Mouse (Mus musculus) heart, embryonic 12.5 days (tissue): ENCODE data around the gene Gm17334. TPM values are rescaled to one million over a fixed set of nuclear protein-coding genes. Genes with fewer than 3 reads are reported as not detected.
"Not testable (repeated sequence)": the region's sequence is repeated elsewhere in the genome, so short reads cannot be mapped to it uniquely, and the experiment has no call there.

Source experiments
- ATAC-seq: fragments of 200-750 bp; cut with Nextera tagmentation; 2 replicates; pipeline ENCODE4 v1.8.0; 2017; ENCODE audit warnings: moderate TSS enrichment, moderate library complexity; ENCODE audit not compliant: insufficient number of reproducible peaks, low FRiP score
- H3K27ac ChIP-seq: fragments of 300-500 bp; sonication (generic); 2 replicates; pipeline ENCODE4 v1.5.1; 2016; ENCODE audit warnings: mild to moderate bottlenecking, moderate library complexity; ENCODE audit not compliant: poor library complexity, severe bottlenecking
- H3K27me3 ChIP-seq: fragments of 300-500 bp; sonication (generic); replicated peaks from 2 replicates; pipeline ENCODE4 v1.6.1; 2016; ENCODE audit warnings: mild to moderate bottlenecking, moderate library complexity
- H3K36me3 ChIP-seq: fragments of 300-500 bp; sonication (generic); 2 replicates; pipeline ENCODE4 v1.6.1; 2016; ENCODE audit warnings: mild to moderate bottlenecking, moderate library complexity
- H3K4me1 ChIP-seq: fragments of 300-500 bp; sonication (generic); replicated peaks from 2 replicates; pipeline ENCODE4 v1.6.1; 2016; ENCODE audit warnings: mild to moderate bottlenecking
- H3K4me2 ChIP-seq: fragments of 300-500 bp; sonication (generic); 2 replicates; pipeline ENCODE4 v1.6.1; 2016; ENCODE audit warnings: mild to moderate bottlenecking, moderate library complexity
- H3K4me3 ChIP-seq: fragments of 300-500 bp; sonication (generic); 2 replicates; pipeline ENCODE4 v1.5.1; 2016; ENCODE audit warnings: mild to moderate bottlenecking
- H3K9ac ChIP-seq: fragments of 300-500 bp; sonication (generic); 2 replicates; pipeline ENCODE4 v1.6.1; 2016; ENCODE audit warnings: mild to moderate bottlenecking, moderate library complexity
- H3K9me3 ChIP-seq: fragments of 300-500 bp; sonication (generic); replicated peaks from 2 replicates; pipeline ENCODE4 v1.6.1; 2016; ENCODE audit warnings: mild to moderate bottlenecking, moderate library complexity
- WGBS: fragments of 180-500 bp; shearing (Covaris S2); methylation state at CpG from one replicate; pipeline ENCODE4 v1.1.7; 2016; 5-methylcytosine and 5-hydroxymethylcytosine counted together
- polyA plus RNA-seq: library from polyadenylated mRNA; unstranded; fragments of >200 nt; fragmentation: Nextera tagmentation; extraction: Ambion mirVana; gene quantifications from 2 replicates; pipeline ENCODE4 v1.2.1, GENCODE M21; 2016

Gene Gm17334
- polyA plus RNA-seq, 1 experiment from 2014 or later, result not detected

DNA sequence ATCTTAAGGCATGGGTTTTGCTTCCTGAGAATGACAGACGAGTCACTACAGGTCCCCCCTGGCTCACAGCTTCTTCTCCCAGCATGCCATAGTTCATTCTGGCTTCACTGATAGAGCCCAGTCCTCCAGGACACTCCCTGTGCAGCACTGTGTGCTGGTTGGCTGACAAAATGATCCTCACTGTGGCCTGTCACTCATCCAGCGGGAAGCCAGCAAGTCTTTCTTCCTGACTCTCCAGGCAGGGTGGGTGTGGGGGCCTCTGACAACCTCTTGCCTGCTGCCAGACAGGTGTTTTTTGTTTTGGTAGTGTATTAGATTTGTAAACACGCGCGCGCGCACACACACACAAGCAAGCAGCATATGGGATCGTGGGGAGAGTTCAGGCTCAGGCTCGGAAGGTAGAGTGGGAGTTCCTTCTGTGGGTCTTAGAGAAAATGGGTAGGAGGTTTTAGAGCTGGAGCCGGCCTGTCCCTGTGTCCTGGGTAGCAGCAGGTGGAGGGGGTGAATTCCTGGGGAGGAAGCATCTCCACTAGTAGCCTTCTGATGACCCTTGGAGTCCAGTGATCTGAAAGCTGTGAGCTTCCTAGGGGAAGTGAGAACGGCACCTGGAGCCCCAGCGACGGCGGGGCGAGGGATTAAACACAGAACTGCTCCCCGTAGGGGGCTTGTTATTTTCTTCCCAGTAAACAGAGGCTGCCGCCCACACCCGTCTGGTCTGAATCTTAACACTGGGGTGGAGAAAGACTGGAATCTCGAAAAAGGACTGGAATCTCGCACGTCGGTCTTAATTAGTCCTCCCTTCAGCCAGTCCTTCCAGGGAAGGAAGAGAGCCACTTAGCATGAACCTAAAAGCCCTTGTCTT is 13.2 kb downstream of the Gm17334 start:
- Histone ChIP-seq H3K27ac (peak overlapping the region; percentile 12; the same call in 1 of the 2 replicates), H3K4me2 (peak overlapping the region; percentile 51), H3K9me3 (no peaks in the 10 kb centered on the region), H3K4me1 (peaks cover 59% of the 10 kb centered on the region), H3K27me3 (no peaks in the 10 kb centered on the region), H3K9ac (0 out of 2 replicates have a peak overlapping the region, but pooled peaks have one; percentile 5), H3K4me3 (no peak overlapping the region), H3K36me3 (no peaks in the 10 kb centered on the region)
- no peak for ATAC-seq
- WGBS, result 12% methylated on average over 22 of the region's 22 CpGs

DNA sequence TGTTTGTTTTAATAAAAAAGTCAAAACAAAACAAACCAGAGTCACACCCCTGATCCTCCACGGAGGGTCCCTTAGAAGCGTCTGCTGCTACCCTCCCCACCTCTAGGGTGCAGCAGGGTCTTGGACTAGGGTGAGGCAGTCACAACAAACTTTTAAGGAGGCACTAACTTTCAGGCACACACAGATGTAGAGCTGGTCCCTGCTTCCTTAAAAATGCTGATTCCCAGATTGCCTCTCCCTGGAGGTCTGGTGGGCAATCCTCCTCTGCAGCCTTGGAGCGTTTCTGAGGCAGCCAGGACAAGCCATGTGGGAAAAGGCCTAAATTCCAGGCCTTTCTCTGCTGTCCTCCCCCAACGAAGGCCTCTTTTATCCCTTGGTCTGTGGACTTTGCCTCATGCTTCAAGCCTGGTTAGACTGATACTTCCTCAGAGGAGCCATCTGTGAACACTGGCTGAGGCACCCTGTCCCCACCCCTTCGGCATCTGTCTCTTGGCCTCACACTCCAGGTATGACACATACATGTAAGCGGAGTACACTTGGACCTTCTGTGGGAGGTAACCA is 14.1 kb downstream of the Gm17334 start:
- no peak overlapping the region for H3K4me3 ChIP-seq
- peak overlapping the region; percentile 12; the same call in 1 of the 2 replicates for H3K27ac ChIP-seq
- 41% methylated on average over 6 of the region's 6 CpGs for WGBS
- H3K36me3 ChIP-seq, result no peaks in the 10 kb centered on the region
- H3K9ac ChIP-seq, result no peak overlapping the region
- H3K9me3 ChIP-seq, result no peaks in the 10 kb centered on the region
- H3K4me2 ChIP-seq, result peak overlapping the region; percentile 13; the same call in 1 of the 2 replicates
- ATAC-seq, result no peak
- peaks cover 49% of the 10 kb centered on the region for H3K4me1 ChIP-seq
- H3K27me3 ChIP-seq, result no peaks in the 10 kb centered on the region

DNA sequence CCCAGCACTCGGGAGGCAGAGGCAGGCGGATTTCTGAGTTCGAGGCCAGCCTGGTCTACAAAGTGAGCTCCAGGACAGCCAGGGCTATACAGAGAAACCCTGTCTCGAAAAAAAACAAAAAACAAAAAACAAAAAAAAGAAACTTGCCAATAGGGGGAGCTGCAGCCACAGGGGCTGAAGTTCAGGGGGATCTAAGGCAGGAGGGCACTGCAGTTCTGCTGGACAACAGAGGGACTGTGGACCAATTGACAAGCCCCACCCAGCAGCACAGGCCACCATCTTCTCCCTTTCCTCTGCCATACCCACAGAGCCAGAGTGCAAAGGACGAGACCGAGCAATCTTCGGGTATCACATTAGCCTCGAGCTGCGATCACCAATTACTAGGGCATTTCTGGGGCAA is 15.0 kb downstream of the Gm17334 start:
- not testable (repeated sequence) for H3K4me2 ChIP-seq, H3K4me3 ChIP-seq, H3K27me3 ChIP-seq, H3K9ac ChIP-seq, H3K9me3 ChIP-seq, H3K27ac ChIP-seq, ATAC-seq, H3K36me3 ChIP-seq
- WGBS, result 84% methylated on average over 9 of the region's 9 CpGs
- peaks cover 41% of the 10 kb centered on the region for H3K4me1 ChIP-seq

DNA sequence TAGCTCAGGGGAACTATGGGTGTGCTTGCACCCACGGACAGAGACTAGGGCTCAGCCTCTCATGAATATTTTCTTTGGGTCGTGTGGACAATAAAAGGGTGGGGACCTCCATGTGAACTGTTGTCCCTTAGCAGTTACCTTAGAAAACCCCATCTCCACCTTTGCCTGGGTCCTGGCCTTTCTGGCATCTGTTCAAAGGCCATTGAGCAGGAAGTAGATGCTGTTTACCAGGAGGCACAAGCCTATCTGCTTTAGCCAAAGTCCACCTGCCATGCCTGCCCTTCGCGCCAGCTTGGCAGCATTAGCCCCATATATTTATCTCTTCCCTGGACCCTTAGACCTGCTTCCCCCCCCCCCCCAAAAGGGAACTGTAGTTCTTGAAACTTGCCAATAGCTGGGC is 15.4 kb downstream of the Gm17334 start:
- Histone ChIP-seq H3K4me2 (no peak overlapping the region), H3K27ac (no peak overlapping the region), H3K9me3 (no peaks in the 10 kb centered on the region), H3K36me3 (no peaks in the 10 kb centered on the region), H3K4me1 (peaks cover 37% of the 10 kb centered on the region), H3K27me3 (no peaks in the 10 kb centered on the region), H3K9ac (no peak overlapping the region), H3K4me3 (no peak overlapping the region)
- ATAC-seq, result no peak
- 78% methylated on average over 4 of the region's 4 CpGs for WGBS

DNA sequence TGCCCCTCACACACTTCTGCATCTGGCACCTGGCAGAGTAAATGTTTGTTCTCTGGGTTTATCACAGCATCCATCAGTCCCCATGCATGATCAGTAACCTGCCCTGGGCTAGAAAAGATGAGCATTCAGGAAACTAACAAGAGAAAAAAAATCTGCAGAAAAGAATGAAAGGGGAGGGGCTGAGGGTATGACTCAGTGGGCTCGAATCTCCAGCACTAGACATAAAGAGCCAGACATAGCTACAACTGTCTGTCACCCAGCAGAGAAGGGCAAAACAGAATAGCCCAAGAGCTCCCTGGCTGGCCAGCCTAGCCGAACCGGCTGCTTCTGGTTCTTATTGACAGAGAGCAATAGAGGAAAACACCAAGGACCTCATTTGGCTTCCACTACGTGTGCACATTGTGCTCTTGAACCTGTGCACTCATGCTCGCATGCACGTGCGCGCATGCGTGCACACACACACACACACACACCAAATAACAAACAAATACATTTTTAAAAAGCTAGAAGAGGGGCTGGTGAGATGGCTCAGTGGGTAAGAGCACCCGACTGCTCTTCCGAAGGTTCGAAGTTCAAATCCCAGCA is 17.9 kb downstream of the Gm17334 start:
- H3K4me2 ChIP-seq, result no peak overlapping the region
- peaks cover 14% of the 10 kb centered on the region for H3K4me1 ChIP-seq
- no peak for ATAC-seq
- no peak overlapping the region for H3K4me3 ChIP-seq
- H3K9ac ChIP-seq, result no peak overlapping the region
- no peaks in the 10 kb centered on the region for H3K9me3 ChIP-seq
- WGBS, result 78% methylated on average over 12 of the region's 12 CpGs
- no peak overlapping the region for H3K27ac ChIP-seq
- no peaks in the 10 kb centered on the region for H3K27me3 ChIP-seq
- H3K36me3 ChIP-seq, result no peaks in the 10 kb centered on the region

DNA sequence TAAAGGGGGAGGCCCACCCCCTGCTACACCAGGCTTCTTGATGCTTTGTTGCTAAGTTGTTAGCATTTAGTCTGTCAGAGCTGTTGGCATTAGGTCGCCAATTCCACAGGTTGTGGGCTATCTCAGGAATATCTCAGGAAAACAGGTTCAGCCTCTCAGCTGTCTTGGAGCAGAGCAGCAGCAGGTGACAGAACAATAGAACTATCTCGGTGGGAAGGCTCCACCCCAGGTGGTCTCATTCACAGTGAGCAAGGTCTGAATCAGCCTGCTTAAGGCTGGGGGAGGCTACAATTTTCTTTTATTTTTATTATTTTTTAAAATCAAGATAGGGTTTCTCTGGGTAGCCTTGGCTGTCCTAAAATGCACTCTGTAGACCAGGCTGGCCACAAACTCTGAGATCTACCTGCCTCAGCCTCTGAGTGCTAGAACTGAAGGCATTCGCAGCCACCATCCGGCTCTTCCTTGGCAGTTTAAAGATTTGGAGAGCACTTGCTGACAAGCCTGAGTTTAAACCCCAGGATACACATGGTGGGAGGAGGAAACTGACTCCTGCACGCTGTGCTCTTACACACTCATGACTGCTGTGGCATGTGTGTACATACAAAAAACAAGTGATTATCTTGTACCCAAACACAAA is 23.2 kb downstream of the Gm17334 start:
- no peaks in the 10 kb centered on the region for H3K36me3 ChIP-seq
- no peaks in the 10 kb centered on the region for H3K9me3 ChIP-seq
- ATAC-seq, result no peak
- H3K27me3 ChIP-seq, result no peaks in the 10 kb centered on the region
- H3K4me2 ChIP-seq, result no peak overlapping the region
- H3K9ac ChIP-seq, result no peak overlapping the region
- no peaks in the 10 kb centered on the region for H3K4me1 ChIP-seq
- WGBS, result 42% methylated on average over 5 of the region's 5 CpGs
- no peak overlapping the region for H3K27ac ChIP-seq
- no peak overlapping the region for H3K4me3 ChIP-seq

DNA sequence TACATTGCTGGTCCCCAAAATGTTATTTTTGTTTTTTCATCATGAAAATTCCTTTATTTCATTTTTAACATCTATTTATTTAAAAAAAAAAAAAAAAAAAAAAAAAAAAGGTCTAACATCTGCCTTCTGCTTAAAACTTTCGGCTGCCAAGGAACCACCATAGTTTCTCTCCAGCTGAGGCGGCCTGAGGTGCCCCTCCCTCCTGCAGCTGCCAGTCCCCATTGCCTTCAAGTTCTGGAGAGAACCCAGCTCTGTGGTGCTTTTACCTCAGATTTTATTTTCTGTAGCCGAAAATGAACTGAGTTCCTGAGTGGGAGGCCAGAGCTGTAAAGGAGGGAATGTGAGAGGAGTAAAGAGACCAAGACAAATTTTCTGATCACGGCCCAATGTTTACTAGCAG is 23.7 kb downstream of the Gm17334 start:
- no peaks in the 10 kb centered on the region for H3K9me3 ChIP-seq
- H3K27me3 ChIP-seq, result no peaks in the 10 kb centered on the region
- no peaks in the 10 kb centered on the region for H3K4me1 ChIP-seq
- no peak overlapping the region for H3K27ac ChIP-seq
- 72% methylated on average over 4 of the region's 4 CpGs for WGBS
- no peaks in the 10 kb centered on the region for H3K36me3 ChIP-seq
- H3K4me3 ChIP-seq, result no peak overlapping the region
- H3K9ac ChIP-seq, result no peak overlapping the region
- no peak for ATAC-seq
- no peak overlapping the region for H3K4me2 ChIP-seq

DNA sequence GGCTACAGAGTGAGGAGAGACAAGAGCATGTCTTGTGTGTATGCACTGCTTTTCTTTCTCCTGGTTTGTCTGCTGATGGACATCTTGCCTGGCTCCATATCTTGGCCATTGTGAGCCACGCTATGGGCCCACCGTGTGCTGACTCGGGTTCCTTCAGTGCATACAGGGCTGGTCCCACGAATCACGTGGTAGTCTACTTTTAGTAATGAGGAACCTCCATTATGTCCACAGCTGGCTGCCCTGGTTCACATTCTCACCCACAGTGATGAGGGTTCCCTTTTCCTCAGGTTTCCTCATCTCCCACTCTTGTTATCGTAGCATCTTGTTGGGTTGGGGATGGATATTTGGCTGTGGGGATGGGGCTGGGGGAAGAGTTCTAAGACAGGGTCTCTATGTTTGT is 24.4 kb downstream of the Gm17334 start:
- H3K4me1 ChIP-seq, result no peaks in the 10 kb centered on the region
- no peak overlapping the region for H3K9ac ChIP-seq
- no peaks in the 10 kb centered on the region for H3K9me3 ChIP-seq
- no peak for ATAC-seq
- H3K36me3 ChIP-seq, result no peaks in the 10 kb centered on the region
- H3K4me2 ChIP-seq, result no peak overlapping the region
- no peak overlapping the region for H3K27ac ChIP-seq
- H3K27me3 ChIP-seq, result no peaks in the 10 kb centered on the region
- 85% methylated on average over 6 of the region's 6 CpGs for WGBS
- H3K4me3 ChIP-seq, result no peak overlapping the region

DNA sequence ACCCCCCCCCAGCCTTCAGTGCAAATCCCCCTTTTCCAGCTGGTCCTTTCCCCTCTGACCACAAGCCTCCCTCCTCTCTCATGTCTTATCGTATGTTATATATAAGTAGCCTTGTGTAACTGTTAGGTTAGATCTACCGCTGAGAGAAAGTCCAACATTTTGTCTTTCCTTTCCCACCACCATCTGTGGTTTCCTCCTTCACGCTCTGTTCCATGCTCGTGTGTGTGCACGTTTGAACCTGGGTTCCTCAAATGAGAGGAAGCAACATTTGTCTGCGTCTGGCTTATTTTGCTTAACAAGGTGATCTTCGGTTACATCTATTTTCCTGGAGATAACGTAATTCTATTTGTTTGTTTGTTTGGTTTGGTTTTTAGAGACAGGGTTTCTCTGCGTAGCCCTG is 25.0 kb downstream of the Gm17334 start:
- Histone ChIP-seq H3K4me1 (no peaks in the 10 kb centered on the region), H3K27ac (no peak overlapping the region), H3K4me3 (no peak overlapping the region), H3K9me3 (no peaks in the 10 kb centered on the region), H3K27me3 (no peaks in the 10 kb centered on the region), H3K36me3 (no peaks in the 10 kb centered on the region), H3K9ac (no peak overlapping the region), H3K4me2 (no peak overlapping the region)
- 86% methylated on average over 9 of the region's 9 CpGs for WGBS
- ATAC-seq, result no peak

DNA sequence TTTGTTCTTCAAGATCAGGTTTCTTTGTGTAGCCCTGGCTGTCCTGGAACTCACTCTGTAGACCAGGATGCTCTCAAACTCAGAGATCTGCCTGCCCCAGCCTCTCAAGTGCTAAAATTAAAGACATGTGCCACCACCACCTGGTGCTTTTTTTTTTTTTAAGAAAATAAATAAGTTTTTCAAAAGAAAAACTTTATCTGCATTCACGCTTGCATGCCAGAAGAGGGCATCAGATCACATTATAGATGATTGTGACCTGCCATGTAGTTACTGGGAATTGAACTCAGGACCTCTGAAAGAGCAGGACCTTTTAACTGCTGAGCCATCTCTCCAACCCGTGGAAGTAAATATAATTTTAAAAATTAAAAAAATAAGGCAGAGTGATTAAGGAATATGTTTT is 27.7 kb downstream of the Gm17334 start:
- ATAC-seq, result no peak
- Histone ChIP-seq H3K27me3 (no peaks in the 10 kb centered on the region), H3K4me2 (no peak overlapping the region), H3K9me3 (no peaks in the 10 kb centered on the region), H3K9ac (no peak overlapping the region), H3K27ac (no peak overlapping the region), H3K36me3 (no peaks in the 10 kb centered on the region), H3K4me1 (no peaks in the 10 kb centered on the region), H3K4me3 (no peak overlapping the region)
- 86% methylated on average over 2 of the region's 2 CpGs for WGBS

DNA sequence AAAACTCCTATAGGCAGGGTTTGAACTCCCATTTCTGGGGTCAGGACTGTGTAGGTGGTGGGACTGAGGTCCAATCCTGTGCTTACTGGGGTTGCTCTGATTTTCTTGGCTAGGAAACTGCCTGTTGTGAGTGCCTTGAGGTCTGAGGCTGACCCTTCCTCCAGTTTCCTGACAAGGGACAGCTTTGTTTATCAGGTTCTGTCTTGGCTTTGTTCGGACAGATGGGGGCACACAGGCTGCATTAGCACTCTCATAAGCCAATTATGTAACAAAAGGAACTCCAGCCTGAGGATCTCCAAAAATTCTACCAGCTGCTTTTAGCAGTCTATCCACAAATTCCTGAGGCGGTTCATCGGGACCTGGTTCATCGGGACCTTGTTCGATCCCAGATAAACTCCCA is 30.6 kb downstream of the Gm17334 start:
- Histone ChIP-seq H3K27me3 (no peaks in the 10 kb centered on the region), H3K4me1 (no peaks in the 10 kb centered on the region), H3K27ac (no peak overlapping the region), H3K4me2 (no peak overlapping the region), H3K9me3 (no peaks in the 10 kb centered on the region), H3K4me3 (no peak overlapping the region), H3K36me3 (no peaks in the 10 kb centered on the region), H3K9ac (no peak overlapping the region)
- no peak for ATAC-seq
- 14% methylated on average over 5 of the region's 5 CpGs for WGBS
